Mouse (Mus musculus) liver, embryonic 12.5 days (tissue): ENCODE results near the gene Zfp316. TPM values are rescaled to one million over a fixed set of nuclear protein-coding genes. Genes with fewer than 3 reads are reported as not detected.

Source experiments
- ATAC-seq: fragments of 200-750 bp; cut with Nextera tagmentation; 2 replicates; pipeline ENCODE4 v1.8.0; 2017; ENCODE audit warnings: moderate number of reproducible peaks, mild to moderate bottlenecking, moderate library complexity
- H3K27ac ChIP-seq: fragments of 300-500 bp; sonication (generic); 2 replicates; pipeline ENCODE4 v1.5.1; 2016; ENCODE audit warnings: mild to moderate bottlenecking
- H3K27me3 ChIP-seq: fragments of 300-500 bp; sonication (generic); replicated peaks from 2 replicates; pipeline ENCODE4 v1.6.1; 2016; ENCODE audit warnings: mild to moderate bottlenecking, moderate library complexity
- H3K36me3 ChIP-seq: fragments of 300-500 bp; sonication (generic); 2 replicates; pipeline ENCODE4 v1.6.1; 2016; ENCODE audit warnings: mild to moderate bottlenecking, moderate library complexity
- H3K4me1 ChIP-seq: fragments of 300-500 bp; sonication (generic); 2 replicates; pipeline ENCODE4 v1.6.1; 2016
- H3K4me2 ChIP-seq: fragments of 300-500 bp; sonication (generic); 2 replicates; pipeline ENCODE4 v1.6.1; 2016; ENCODE audit warnings: mild to moderate bottlenecking, moderate library complexity
- H3K4me3 ChIP-seq: fragments of 300-500 bp; sonication (generic); 2 replicates; pipeline ENCODE4 v1.5.1; 2016; ENCODE audit warnings: mild to moderate bottlenecking, moderate library complexity
- H3K9ac ChIP-seq: fragments of 300-500 bp; sonication (generic); 2 replicates; pipeline ENCODE4 v1.6.1; 2016; ENCODE audit warnings: mild to moderate bottlenecking, moderate library complexity
- H3K9me3 ChIP-seq: fragments of 300-500 bp; sonication (generic); replicated peaks from 2 replicates; pipeline ENCODE4 v1.6.1; 2016; ENCODE audit warnings: mild to moderate bottlenecking, moderate library complexity
- WGBS: fragments of 180-500 bp; shearing (Covaris S2); methylation state at CpG from one replicate; pipeline ENCODE4 v1.1.7; 2016; ENCODE audit not compliant: insufficient replicate concordance; 5-methylcytosine and 5-hydroxymethylcytosine counted together
- polyA plus RNA-seq: library from polyadenylated mRNA; unstranded; fragments of >200 nt; fragmentation: Nextera tagmentation; extraction: Ambion mirVana; gene quantifications from 2 replicates; pipeline ENCODE4 v1.2.1, GENCODE M21; 2016

The Zfp316 gene
- polyA plus RNA-seq, 1 experiment from 2014 or later: 1.0 TPM

DNA sequence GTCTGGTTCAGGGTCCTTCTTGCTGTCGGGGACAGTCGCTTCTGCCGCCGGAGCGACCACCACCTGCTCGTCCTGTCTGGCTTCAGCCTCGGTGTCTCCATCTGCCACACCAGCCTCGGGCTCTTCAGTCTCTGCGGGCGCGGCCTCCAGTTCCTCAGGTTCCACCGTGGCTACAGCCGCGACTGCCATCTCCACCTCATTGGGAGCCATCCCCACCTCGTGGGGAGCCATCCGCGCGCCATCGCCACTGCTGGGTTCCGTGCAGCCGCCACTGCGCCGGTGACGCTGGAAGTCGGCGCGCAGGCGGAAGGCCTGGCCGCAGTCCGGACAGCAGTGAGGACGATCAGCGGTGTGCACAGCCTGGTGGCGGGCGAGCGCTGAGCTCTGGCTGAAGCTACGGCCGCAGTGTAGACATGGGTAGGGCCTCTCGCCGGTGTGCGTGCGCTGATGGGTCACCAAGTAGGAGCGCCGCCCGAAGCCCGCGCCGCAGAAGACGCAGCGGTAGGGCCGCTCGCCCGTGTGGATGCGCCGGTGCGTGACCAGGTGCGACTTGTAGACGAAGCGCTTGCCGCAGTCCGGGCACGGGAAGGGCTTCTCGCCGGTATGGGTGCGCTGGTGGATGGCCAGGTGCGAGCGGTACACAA lies 15.2 kb downstream of the Zfp316 start:
- 5% methylated on average over 65 of the region's 66 CpGs for WGBS
- peak overlapping the region; percentile 59; the same call in 1 of the 2 replicates for H3K4me2 ChIP-seq

DNA sequence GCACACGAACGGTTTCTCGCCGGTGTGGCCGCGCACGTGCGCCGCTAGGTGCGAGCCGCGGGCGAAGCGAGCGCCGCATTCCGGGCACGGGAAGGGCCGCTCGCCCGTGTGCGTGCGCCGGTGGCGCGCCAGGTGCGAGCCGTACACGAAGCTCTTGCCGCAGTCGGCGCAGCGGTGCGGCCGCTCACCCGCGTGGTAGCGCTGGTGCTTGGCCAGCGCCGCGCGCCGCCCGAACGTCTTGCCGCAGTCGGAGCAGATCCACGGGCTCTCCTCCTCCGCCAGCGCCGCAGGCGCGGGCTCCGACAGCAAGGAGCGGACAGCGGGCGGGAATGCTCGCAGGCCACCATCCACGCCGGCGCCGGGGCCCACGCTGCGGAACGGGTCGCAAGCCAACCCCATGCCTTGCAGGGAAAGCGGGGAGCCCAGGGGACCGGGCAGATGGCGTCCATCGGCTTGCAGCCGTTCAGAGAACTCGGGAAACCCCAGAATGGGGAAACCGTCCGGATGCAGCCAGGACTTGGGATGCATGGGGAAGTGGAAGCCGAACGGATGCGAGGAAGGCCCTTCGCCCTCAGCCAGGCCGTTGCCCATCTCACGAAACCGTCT lies 15.8 kb downstream of the Zfp316 start:
- H3K9ac ChIP-seq: 0 out of 2 replicates have a peak overlapping the region, but pooled peaks have one; percentile 0
- H3K27me3 ChIP-seq: peaks cover 90% of the 10 kb centered on the region
- peak overlapping the region; percentile 59 for H3K4me2 ChIP-seq
- no peak for ATAC-seq
- H3K36me3 ChIP-seq: no peaks in the 10 kb centered on the region
- no peaks in the 10 kb centered on the region for H3K9me3 ChIP-seq
- H3K4me3 ChIP-seq: peak overlapping the region; percentile 41
- H3K27ac ChIP-seq: no peak overlapping the region
- H3K4me1 ChIP-seq: peaks cover 19% of the 10 kb centered on the region
- WGBS: 6% methylated on average over 72 of the region's 81 CpGs

More for the DNA sequence above, 15.2 kb downstream of the Zfp316 start:
- no peaks in the 10 kb centered on the region for H3K9me3 ChIP-seq
- H3K9ac ChIP-seq: no peak overlapping the region
- peaks cover 96% of the 10 kb centered on the region for H3K27me3 ChIP-seq
- peaks cover 19% of the 10 kb centered on the region for H3K4me1 ChIP-seq
- ATAC-seq: no peak
- H3K27ac ChIP-seq: no peak overlapping the region
- peak overlapping the region; percentile 41; the same call in 1 of the 2 replicates for H3K4me3 ChIP-seq
- H3K36me3 ChIP-seq: no peaks in the 10 kb centered on the region

DNA sequence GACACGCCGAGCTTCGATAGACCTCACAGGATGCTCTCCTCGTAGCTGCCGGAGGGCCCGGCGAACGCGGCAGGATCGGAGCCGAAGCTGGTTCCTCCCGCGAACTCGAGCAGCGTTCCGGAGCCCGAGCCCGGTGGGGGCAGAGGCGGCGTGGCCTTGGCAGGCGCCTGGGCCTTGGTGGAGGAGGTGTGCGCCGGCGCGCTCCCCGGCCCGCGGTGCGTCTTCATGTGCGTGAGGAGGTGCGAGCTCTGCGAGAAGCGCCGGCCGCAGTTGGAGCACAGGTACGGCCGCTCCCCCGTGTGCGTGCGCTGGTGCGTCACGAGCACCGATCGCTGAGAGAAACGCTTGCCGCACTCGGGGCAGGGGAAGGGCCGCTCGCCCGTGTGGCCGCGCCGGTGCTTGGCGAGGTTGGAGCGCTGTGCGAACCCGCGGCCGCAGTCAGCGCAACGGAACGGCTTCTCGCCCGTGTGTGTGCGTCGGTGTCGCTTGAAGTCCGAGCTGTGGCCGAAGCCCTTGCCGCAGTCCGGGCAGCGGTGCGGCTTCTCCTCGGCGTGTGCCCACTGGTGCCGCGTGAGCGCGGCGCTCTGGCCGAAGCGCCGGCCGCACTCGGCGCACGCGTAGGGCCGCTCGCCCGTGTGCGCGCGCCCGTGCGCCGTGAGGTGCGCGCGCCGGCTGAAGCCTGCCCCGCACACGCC lies 16.5 kb downstream of the Zfp316 start:
- peaks cover 19% of the 10 kb centered on the region for H3K4me1 ChIP-seq
- peaks cover 83% of the 10 kb centered on the region for H3K27me3 ChIP-seq
- H3K27ac ChIP-seq: no peak overlapping the region
- H3K4me2 ChIP-seq: peak overlapping the region; percentile 59
- 3% methylated on average over 103 of the region's 103 CpGs for WGBS
- ATAC-seq: no peak
- peaks cover 4% of the 10 kb centered on the region; the same call in 1 of the 2 replicates for H3K36me3 ChIP-seq
- H3K9ac ChIP-seq: no peak overlapping the region
- H3K9me3 ChIP-seq: no peaks in the 10 kb centered on the region
- H3K4me3 ChIP-seq: peak overlapping the region; percentile 41

DNA sequence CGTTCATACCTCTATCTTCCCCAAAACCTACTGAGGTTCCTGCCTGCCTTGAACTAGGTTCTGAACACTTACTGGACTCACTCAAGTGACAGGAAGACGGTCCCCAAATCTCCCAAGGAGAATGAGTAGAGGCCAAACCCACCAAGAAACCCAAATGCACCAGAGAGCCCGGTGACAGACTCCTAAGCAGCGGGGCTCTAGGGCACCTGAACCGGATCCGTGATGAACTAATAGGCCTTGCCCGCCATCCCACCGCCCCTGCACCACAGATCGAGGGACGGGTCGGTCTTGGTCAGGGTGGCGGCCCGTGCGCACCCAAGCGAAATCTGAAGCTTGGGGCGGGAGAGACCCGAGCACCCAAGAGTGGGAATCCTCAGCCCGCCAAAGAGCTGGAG lies 17.0 kb downstream of the Zfp316 start:
- Histone ChIP-seq H3K27me3 (peaks cover 78% of the 10 kb centered on the region), H3K4me1 (peaks cover 19% of the 10 kb centered on the region), H3K4me3 (no peak overlapping the region), H3K9me3 (no peaks in the 10 kb centered on the region), H3K9ac (no peak overlapping the region), H3K36me3 (peaks cover 9% of the 10 kb centered on the region), H3K27ac (no peak overlapping the region), H3K4me2 (no peak overlapping the region)
- 11% methylated on average over 18 of the region's 18 CpGs for WGBS
- ATAC-seq: no peak

DNA sequence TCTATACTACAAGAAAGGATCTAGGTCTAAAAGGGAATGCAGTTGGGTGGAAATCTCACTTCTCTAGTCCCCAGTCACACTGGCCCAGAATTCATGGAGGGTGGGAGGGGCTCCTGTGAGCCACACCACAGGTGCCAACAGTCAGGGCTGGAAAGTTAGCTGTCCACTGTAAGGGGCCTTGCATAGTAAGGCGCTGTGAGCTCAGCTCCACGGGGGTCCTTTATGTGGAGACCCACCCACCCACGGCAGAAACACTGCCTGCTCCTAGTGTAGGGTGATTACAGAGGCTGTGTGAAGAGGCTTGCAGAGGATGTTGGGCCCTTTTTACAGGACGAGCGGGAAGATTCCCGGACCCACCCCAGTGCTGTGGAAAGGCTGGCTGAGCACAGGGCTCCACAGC lies 17.8 kb downstream of the Zfp316 start:
- Histone ChIP-seq H3K4me3 (no peak overlapping the region), H3K9ac (no peak overlapping the region), H3K36me3 (peaks cover 17% of the 10 kb centered on the region), H3K4me1 (peaks cover 19% of the 10 kb centered on the region), H3K27me3 (peaks cover 70% of the 10 kb centered on the region), H3K27ac (no peak overlapping the region), H3K9me3 (no peaks in the 10 kb centered on the region), H3K4me2 (no peak overlapping the region)
- 34% methylated on average over 6 of the region's 6 CpGs for WGBS
- ATAC-seq: no peak

DNA sequence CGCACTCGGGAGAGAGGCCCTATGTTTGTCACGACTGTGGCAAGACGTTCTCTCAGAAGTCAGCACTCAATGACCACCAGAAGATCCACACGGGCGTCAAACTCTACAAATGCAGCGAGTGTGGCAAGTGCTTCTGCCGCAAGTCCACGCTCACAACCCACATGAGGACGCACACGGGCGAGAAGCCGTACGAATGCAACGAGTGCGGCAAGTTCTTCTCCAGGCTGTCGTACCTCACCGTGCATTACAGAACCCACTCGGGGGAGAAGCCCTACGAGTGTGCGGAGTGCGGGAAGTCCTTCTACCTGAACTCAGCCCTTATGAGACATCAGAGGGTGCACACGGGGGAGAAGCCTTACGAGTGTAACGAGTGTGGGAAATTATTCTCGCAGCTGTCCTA lies 24.9 kb downstream of the Zfp316 start:
- H3K27ac ChIP-seq: no peak overlapping the region
- no peak overlapping the region for H3K4me3 ChIP-seq
- no peak overlapping the region for H3K9ac ChIP-seq
- no peak for ATAC-seq
- peaks cover 88% of the 10 kb centered on the region for H3K36me3 ChIP-seq
- H3K9me3 ChIP-seq: 0 out of 2 replicates have a peak, but pooled peaks cover 6% of the 10 kb centered on the region
- H3K4me2 ChIP-seq: no peak overlapping the region
- no peaks in the 10 kb centered on the region for H3K4me1 ChIP-seq
- 89% methylated on average over 26 of the region's 26 CpGs for WGBS
- peaks cover 2% of the 10 kb centered on the region; the same call in 1 of the 2 replicates for H3K27me3 ChIP-seq

DNA sequence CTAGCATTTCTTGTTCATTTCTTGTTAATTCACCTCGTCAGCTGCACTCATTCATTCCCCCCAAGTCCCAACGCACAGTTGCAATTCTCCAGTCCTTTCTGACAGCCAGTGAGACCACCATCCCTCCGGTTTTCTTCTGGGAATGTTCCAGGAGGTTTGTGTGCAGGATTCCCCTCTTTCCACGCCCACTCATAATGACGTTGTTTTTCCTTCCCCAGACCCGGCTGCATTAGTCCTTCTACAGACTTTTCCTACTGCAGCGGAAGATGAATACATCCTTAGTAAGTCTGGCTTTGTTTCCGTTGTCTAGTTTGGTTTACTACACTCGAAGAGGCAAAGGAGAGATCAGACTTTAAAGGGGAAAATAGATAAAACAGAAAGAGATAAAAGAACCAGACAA lies 33.8 kb downstream of the Zfp316 start:
- H3K4me2 ChIP-seq: peak overlapping the region; percentile 93
- H3K4me1 ChIP-seq: peaks cover 26% of the 10 kb centered on the region
- H3K36me3 ChIP-seq: peaks cover 38% of the 10 kb centered on the region
- H3K9me3 ChIP-seq: no peaks in the 10 kb centered on the region
- WGBS: 45% methylated on average over 9 of the region's 9 CpGs
- no peak overlapping the region for H3K27ac ChIP-seq
- no peak for ATAC-seq
- peak overlapping the region; percentile 76 for H3K4me3 ChIP-seq
- H3K9ac ChIP-seq: peak overlapping the region; percentile 82
- H3K27me3 ChIP-seq: no peaks in the 10 kb centered on the region

DNA sequence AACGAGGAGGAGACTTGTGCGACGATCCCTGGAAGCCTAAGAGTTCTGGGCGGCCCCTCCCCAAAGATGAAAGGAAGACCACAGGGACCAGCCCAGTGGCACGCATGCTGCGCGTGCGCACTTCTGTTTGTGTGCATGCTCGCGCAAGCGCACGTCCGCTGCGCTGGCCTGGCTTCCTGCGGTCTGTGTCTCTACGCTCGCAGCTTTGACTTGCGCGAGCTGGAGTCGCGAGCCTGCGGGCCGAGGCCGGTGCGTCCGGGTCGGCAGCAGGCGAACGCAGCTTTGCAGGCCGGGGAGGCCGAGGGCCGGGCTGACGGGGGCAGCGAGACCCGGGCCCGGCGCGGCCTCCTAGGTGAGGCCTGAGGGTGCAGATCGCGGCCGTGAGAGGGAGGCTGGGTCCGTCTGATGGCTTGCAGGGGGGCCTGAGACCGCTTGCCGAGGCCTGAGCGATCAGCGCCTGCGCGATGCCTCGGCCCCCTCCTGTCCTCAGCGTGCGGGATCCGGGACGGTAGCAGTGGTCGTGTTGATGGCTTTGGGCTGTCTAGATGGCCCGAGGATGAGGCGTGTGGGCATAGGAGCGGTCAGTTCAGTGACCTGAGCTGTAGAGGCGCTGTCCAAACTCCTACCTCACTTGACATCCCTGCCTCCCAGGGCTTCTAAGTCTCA lies 34.7 kb downstream of the Zfp316 start, which contains the start of gene Zfp12:
Gene Zfp12, plus strand, starts transcription at position 136 of the 666 bp plus-strand sequence.
- Histone ChIP-seq H3K4me1 (peaks cover 26% of the 10 kb centered on the region), H3K27me3 (no peaks in the 10 kb centered on the region), H3K9ac (peak within 1 kb of the TSS; percentile 82), H3K4me3 (peak within 1 kb of the TSS; percentile 76), H3K9me3 (no peaks in the 10 kb centered on the region), H3K27ac (peak within 1 kb of the TSS; percentile 88), H3K36me3 (peaks cover 29% of the 10 kb centered on the region), H3K4me2 (peak within 1 kb of the TSS; percentile 93)
- WGBS: under 1% methylated on average over 58 of the region's 58 CpGs
- ATAC-seq: peak; percentile 94

DNA sequence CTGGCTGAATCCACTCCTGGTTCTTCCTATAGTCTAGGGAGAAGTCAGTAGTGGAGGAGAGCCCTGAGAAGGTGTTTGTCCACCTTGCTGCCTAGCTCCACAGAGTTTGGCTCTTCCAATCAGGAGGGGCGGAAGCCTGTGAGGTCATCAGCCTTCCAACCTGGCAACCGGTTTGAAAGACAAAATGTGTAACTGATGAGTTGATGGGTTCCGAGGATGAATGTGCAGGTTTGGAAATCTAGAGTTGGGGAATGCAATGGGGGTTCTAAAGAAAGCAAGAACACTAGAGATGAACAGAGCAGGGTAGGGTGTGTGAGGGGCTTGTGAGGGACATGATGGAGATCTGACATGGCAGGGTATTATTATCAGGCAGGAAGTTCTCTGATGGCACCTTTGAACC lies 43.0 kb downstream of the Zfp316 start, which contains the start of gene Spdye4a:
Gene Spdye4a, minus strand, starts transcription at position 101 of the 400 bp plus-strand sequence.
- 0 out of 2 replicates have a peak, but pooled peaks cover 7% of the 10 kb centered on the region for H3K27me3 ChIP-seq
- no peaks in the 10 kb centered on the region for H3K9me3 ChIP-seq
- no peak within 1 kb of the TSS for H3K4me2 ChIP-seq
- H3K36me3 ChIP-seq: no peaks in the 10 kb centered on the region
- H3K4me3 ChIP-seq: no peak within 1 kb of the TSS
- no peak within 1 kb of the TSS for H3K9ac ChIP-seq
- no peaks in the 10 kb centered on the region for H3K4me1 ChIP-seq
- ATAC-seq: no peak
- WGBS: 64% methylated on average over 3 of the region's 3 CpGs
- H3K27ac ChIP-seq: no peak within 1 kb of the TSS

DNA sequence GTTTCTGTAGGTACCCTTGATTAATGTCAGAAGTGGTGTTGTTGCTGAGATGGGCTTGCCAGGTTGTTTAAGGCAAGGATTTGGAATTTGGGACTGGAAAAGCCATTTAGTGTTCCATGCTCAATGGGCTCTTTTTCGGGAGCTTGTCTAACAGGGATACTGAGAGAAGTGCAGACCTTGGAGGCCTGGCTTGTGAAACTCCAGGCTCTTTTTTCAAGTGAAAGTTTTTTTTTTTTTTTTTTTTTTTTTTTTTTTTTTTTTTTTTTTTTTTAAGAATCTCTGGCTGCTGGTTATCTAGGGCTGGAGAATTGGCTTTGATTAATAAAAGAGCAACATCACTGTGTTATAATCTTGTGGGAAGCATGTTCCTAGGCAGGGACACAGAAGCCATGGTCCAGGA lies 47.5 kb downstream of the Zfp316 start:
- ATAC-seq: no peak
- H3K9me3 ChIP-seq: no peaks in the 10 kb centered on the region
- 0 out of 2 replicates have a peak, but pooled peaks cover 7% of the 10 kb centered on the region for H3K27me3 ChIP-seq
- no peak overlapping the region for H3K4me2 ChIP-seq
- H3K36me3 ChIP-seq: no peaks in the 10 kb centered on the region
- H3K27ac ChIP-seq: no peak overlapping the region
- no peak overlapping the region for H3K9ac ChIP-seq
- no peaks in the 10 kb centered on the region for H3K4me1 ChIP-seq
- H3K4me3 ChIP-seq: no peak overlapping the region
- 69% methylated on average over 1 of the region's 1 CpGs for WGBS

DNA sequence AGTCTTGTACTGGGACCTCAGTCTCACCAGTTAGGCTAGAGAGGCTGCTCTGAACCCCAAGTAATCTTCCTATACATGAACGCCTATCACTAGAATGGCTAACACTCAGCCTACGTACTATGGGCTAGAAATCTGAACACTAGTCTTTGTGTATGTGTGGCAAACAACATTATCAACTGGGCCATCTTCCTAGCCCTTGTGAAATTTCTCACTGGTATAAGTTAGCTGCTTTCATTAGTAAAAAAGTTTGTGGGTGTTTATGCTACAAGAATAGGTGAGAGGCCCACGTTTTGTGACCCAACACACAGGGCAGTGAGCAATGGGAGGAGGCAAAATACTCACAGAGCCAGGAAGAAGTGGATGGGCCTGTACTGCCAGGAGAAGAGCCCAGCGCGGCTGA lies 48.8 kb downstream of the Zfp316 start:
- Histone ChIP-seq H3K9ac (no peak overlapping the region), H3K4me1 (no peaks in the 10 kb centered on the region), H3K4me3 (no peak overlapping the region), H3K36me3 (no peaks in the 10 kb centered on the region), H3K27me3 (0 out of 2 replicates have a peak, but pooled peaks cover 7% of the 10 kb centered on the region), H3K4me2 (no peak overlapping the region), H3K9me3 (no peaks in the 10 kb centered on the region), H3K27ac (no peak overlapping the region)
- 57% methylated on average over 5 of the region's 5 CpGs for WGBS
- no peak for ATAC-seq
